Mouse (Mus musculus) testis, adult 2 months (tissue): ENCODE measurements around the gene Plpp1.

Source experiments
- CTCF ChIP-seq: fragments of 200-500 bp; IDR thresholded peaks from 2 replicates; pipeline ENCODE4 v1.5.1; 2012; ENCODE audit warnings: low read depth, mild to moderate bottlenecking, inconsistent platforms, low read length, moderate library complexity; ENCODE audit not compliant: control insufficient read depth, insufficient read depth, insufficient replicate concordance
- POLR2A ChIP-seq: fragments of 200-500 bp; IDR thresholded peaks from 2 replicates; pipeline ENCODE4 v1.6.1; 2012; ENCODE audit warnings: low read depth, mild to moderate bottlenecking, inconsistent platforms, low read length, moderate library complexity; ENCODE audit not compliant: control insufficient read depth

DNA sequence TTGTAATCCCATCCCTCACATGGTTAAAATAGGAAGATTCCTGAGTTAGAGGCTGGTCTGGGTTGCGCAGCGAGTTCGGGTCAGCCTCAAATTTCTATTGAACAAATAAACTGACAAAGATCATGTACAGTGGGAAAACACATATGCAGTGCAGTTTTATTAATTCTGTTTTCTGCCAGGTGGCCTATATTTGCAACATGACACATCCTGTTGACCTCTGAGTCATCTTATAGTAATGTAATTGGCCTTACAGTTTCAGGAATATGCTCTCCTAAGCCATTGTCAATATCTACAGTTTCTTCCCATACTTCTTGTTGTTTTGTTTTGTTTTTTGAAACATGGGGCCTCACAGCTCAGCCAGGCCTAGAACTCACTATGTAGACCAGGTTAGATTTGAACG is 3.1 kb downstream of the Plpp1 start:
- no peak for TF ChIP-seq CTCF
- TF ChIP-seq POLR2A, result no peak
